Mouse (Mus musculus): ENCODE data around the gene Xrn2. TPM values are rescaled to one million over a fixed set of nuclear protein-coding genes. Genes with fewer than 3 reads are reported as not detected.

Xrn2 gene
- polyA plus RNA-seq, 1 experiment from 2014 or later: 62.3 TPM

DNA sequence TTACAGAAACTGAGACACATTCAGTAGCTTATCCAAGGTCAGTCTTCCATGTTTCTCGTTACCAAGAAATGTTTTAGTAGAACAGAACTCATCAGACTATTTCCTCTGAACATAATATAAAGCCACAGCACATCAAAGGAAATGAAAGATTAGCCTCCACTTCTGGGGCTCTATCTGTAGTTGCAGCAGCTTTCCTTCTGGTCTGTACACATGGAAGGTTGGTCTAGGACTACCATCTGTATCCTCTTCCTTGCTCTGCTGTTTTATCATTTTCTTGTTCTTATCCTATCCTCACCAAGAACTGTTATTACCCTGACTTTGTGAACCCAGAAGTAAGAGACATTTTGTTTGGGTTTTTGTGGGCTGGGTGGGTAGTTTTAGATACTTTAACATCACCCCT is 57.5 kb downstream of the Xrn2 start:
- WGBS: 82% methylated on average over 1 of the region's 1 CpGs
- Histone ChIP-seq H3K4me3 (ENCODE audit: low read depth, low read length) (no peak overlapping the region), H3K27ac (ENCODE audit: low read length) (no peak overlapping the region), H3K36me3 (ENCODE audit: insufficient read depth, low read length) (0 out of 2 replicates have a peak, but pooled peaks cover 13% of the 10 kb centered on the region), H3K9ac (replicated peaks; ENCODE audit: low read depth) (no peak overlapping the region), H3K9me3 (ENCODE audit: low read length) (no peaks in the 10 kb centered on the region), H3K4me2 (replicated peaks; ENCODE audit: low read depth, low read length) (no peak overlapping the region), H3K4me1 (ENCODE audit: insufficient read depth, low read depth, low read length) (no peaks in the 10 kb centered on the region), H3K27me3 (replicated peaks; ENCODE audit: insufficient read depth, low read length) (no peaks in the 10 kb centered on the region)
- TF ChIP-seq EP300 (IDR thresholded peaks at IDR 0.05) (no peak), CTCF (IDR thresholded peaks at IDR 0.05) (no peak)
- ATAC-seq: no peak
- DNase-seq (ENCODE audit: low spot score): no peak

DNA sequence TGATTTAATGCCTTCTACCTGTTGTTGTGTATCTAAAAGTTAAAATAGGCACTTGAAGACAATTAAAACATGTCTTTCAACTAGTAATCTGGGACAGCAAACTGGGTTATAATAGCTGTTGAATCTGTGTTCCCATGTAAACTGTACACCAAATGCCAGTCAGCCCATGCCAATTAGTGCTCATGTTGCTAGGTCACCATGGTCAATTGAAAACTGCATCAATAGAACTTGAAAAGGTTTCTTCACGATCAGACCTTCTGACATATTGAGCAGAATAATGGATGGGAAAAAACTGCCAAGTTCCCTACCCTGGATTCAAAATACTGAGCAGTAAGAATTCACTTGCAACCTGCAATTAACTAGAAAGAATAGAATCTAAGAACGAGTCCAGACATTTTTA is 61.2 kb downstream of the Xrn2 start:
- H3K4me1 ChIP-seq (ENCODE audit: insufficient read depth, low read depth, low read length): no peaks in the 10 kb centered on the region
- TF ChIP-seq CTCF (IDR thresholded peaks at IDR 0.05) (no peak), EP300 (IDR thresholded peaks at IDR 0.05) (no peak)
- H3K9ac ChIP-seq (replicated peaks; ENCODE audit: low read depth): no peak overlapping the region
- DNase-seq (ENCODE audit: low spot score): no peak
- 90% methylated on average over 2 of the region's 2 CpGs for WGBS
- ATAC-seq: no peak
- H3K27me3 ChIP-seq (replicated peaks; ENCODE audit: insufficient read depth, low read length): no peaks in the 10 kb centered on the region
- no peak overlapping the region for H3K4me3 ChIP-seq (ENCODE audit: low read depth, low read length)
- H3K36me3 ChIP-seq (ENCODE audit: insufficient read depth, low read length): 0 out of 2 replicates have a peak, but pooled peaks cover 17% of the 10 kb centered on the region
- no peak overlapping the region for H3K4me2 ChIP-seq (replicated peaks; ENCODE audit: low read depth, low read length)
- no peak overlapping the region for H3K27ac ChIP-seq (ENCODE audit: low read length)
- no peaks in the 10 kb centered on the region for H3K9me3 ChIP-seq (ENCODE audit: low read length)

DNA sequence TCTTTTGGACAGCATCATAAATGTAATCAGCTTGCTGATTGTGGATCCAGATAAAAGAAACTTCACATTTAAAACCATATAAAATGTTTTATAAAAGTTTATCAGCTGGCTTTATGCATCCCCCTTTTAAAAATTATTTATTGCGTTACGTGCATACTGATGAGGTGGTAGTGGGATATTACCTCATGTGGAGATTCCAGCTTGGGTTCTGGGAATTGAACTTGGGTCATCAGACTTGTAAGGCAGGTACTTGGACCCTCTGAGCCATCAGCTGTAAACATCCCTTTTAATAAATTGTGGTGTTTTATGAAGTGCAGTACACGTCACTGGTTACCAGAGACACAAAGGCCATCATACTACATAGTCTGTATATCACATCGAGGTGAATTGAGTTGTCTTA is 61.6 kb downstream of the Xrn2 start:
- H3K9me3 ChIP-seq (ENCODE audit: low read length): no peaks in the 10 kb centered on the region
- WGBS: 91% methylated on average over 4 of the region's 4 CpGs
- no peak overlapping the region for H3K27ac ChIP-seq (ENCODE audit: low read length)
- DNase-seq (ENCODE audit: low spot score) (no peak), ATAC-seq (no peak)
- H3K27me3 ChIP-seq (replicated peaks; ENCODE audit: insufficient read depth, low read length): no peaks in the 10 kb centered on the region
- no peaks in the 10 kb centered on the region for H3K4me1 ChIP-seq (ENCODE audit: insufficient read depth, low read depth, low read length)
- H3K4me2 ChIP-seq (replicated peaks; ENCODE audit: low read depth, low read length): no peak overlapping the region
- H3K36me3 ChIP-seq (ENCODE audit: insufficient read depth, low read length): 0 out of 2 replicates have a peak, but pooled peaks cover 17% of the 10 kb centered on the region
- H3K9ac ChIP-seq (replicated peaks; ENCODE audit: low read depth): no peak overlapping the region
- no peak overlapping the region for H3K4me3 ChIP-seq (ENCODE audit: low read depth, low read length)
- TF ChIP-seq CTCF (IDR thresholded peaks at IDR 0.05): no peak

DNA sequence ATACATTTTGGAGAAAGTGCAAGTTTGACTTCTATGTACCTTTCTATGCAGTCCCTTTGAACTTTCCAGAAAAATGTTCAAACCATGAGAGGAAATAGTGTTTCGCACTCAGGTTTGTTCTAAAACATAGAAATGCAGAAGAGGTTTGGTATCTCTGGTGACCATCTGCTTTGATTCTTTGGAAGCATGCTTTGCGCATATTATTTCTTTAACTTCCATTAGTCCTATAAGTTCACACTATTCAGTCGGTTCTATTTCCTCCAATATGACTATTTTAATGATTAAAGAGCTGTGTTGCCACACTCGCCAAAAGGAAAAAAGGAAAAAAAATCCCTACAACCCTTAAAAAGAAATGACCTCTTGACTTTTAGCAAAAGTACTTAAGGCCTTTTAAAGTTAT is 69.6 kb downstream of the Xrn2 start:
- no peak for ATAC-seq
- Histone ChIP-seq H3K4me3 (ENCODE audit: low read depth, low read length) (no peak overlapping the region), H3K27me3 (replicated peaks; ENCODE audit: insufficient read depth, low read length) (peaks cover 40% of the 10 kb centered on the region), H3K4me2 (replicated peaks; ENCODE audit: low read depth, low read length) (no peak overlapping the region), H3K4me1 (ENCODE audit: insufficient read depth, low read depth, low read length) (no peaks in the 10 kb centered on the region; the same call in 1 of the 2 replicates), H3K27ac (ENCODE audit: low read length) (no peak overlapping the region), H3K36me3 (ENCODE audit: insufficient read depth, low read length) (no peaks in the 10 kb centered on the region), H3K9ac (replicated peaks; ENCODE audit: low read depth) (no peak overlapping the region), H3K9me3 (ENCODE audit: low read length) (no peaks in the 10 kb centered on the region)
- no peak for DNase-seq (ENCODE audit: low spot score)
- TF ChIP-seq EP300 (IDR thresholded peaks at IDR 0.05): no peak
- no peak for TF ChIP-seq CTCF (IDR thresholded peaks at IDR 0.05)
- 67% methylated on average over 4 of the region's 4 CpGs for WGBS

DNA sequence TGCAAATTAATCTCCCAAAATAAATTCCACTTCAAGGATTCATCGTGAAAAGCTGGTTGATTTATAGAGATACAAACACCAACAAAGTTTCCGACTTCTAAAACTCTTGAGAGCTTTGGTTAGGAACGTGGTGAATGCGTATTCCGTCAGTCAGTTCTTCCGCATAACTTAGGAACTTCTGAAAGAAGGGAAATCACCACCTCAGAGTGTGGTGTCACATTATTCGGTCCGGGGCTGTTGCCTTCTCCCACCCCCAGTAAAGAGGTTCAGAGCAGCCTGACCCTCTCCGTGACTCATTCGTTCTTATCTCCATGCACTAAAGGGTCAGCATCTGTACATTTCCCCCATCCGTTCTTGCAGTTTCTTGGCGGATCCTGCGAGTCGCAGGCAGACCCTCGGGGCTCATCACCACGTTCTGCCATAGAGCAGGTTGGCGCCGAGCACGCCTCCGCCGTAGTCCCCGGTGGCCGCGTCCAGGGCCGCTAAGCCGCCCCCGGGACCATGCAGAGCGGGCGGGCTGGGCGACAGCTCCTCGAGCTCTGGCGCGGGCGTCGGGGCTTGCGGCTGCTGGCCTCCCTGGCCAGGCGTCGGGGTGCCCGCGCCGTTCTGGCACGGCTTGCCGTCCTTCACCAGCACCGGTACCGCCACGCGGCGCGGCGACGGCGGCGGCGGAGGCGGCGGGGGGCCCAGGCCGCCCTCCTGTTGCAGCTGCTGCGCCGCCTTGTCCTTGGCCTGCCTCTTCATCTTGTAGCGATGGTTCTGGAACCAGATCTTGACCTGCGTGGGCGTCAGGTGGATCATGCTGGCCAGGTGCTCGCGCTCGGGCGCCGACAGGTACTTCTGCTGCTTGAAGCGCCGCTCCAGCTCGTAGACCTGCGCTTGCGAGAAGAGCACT is 70.9 kb downstream of the Xrn2 start:
- DNase-seq (ENCODE audit: low spot score): peak; percentile 32

DNA sequence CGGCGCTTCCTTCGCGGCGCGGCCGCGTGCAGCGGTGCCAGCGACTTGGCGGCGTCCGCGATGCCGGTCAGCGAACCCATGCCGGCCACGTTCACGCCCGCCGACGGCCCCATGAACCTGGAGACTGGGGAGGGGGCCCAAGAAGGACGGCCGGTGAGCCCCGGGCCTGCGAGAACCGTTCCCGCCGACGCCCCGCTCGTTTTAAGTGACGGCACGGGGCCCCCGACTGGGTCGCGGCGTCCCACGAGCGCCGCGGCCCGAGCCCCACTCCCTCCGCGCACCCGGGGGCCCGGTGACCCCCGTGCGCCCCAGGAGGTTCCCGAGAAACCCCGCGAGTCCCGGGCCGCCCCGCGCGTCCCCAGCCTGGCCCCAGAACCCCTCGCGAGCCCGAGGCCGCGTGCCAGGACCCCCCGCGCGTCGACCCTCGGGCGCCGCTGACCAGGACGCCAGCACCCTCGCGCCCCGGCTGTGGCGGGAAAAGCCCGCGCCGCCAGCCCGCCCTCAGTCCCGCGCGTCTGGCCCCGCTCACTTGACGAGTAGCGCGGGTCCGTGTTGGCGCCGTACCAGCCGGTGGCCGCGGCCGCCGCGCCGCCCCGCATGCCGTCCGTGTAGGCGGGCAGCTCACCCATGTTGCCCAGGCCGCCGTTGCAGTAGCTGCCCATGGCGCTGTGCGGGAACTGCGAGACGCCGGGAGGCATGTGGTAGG is 71.7 kb downstream of the Xrn2 start:
- TF ChIP-seq CTCF (IDR thresholded peaks at IDR 0.05) (no peak), EP300 (IDR thresholded peaks at IDR 0.05) (no peak)
- H3K4me2 ChIP-seq (replicated peaks; ENCODE audit: low read depth, low read length): peak overlapping the region; percentile 66
- H3K36me3 ChIP-seq (ENCODE audit: insufficient read depth, low read length): no peaks in the 10 kb centered on the region
- no peak overlapping the region for H3K9ac ChIP-seq (replicated peaks; ENCODE audit: low read depth)
- peak overlapping the region; percentile 46 for H3K4me3 ChIP-seq (ENCODE audit: low read depth, low read length)
- DNase-seq (ENCODE audit: low spot score): no peak
- no peaks in the 10 kb centered on the region for H3K9me3 ChIP-seq (ENCODE audit: low read length)
- WGBS: 2% methylated on average over 56 of the region's 106 CpGs
- no peaks in the 10 kb centered on the region; the same call in 1 of the 2 replicates for H3K4me1 ChIP-seq (ENCODE audit: insufficient read depth, low read depth, low read length)
- H3K27me3 ChIP-seq (replicated peaks; ENCODE audit: insufficient read depth, low read length): peaks cover 44% of the 10 kb centered on the region
- ATAC-seq: peak; percentile 57
- no peak overlapping the region for H3K27ac ChIP-seq (ENCODE audit: low read length)

More for the DNA sequence above, 70.9 kb downstream of the Xrn2 start:
- Histone ChIP-seq H3K4me1 (ENCODE audit: insufficient read depth, low read depth, low read length) (no peaks in the 10 kb centered on the region; the same call in 1 of the 2 replicates), H3K36me3 (ENCODE audit: insufficient read depth, low read length) (no peaks in the 10 kb centered on the region), H3K4me2 (replicated peaks; ENCODE audit: low read depth, low read length) (peak overlapping the region; percentile 66), H3K9ac (replicated peaks; ENCODE audit: low read depth) (no peak overlapping the region), H3K27me3 (replicated peaks; ENCODE audit: insufficient read depth, low read length) (peaks cover 44% of the 10 kb centered on the region), H3K9me3 (ENCODE audit: low read length) (no peaks in the 10 kb centered on the region), H3K4me3 (ENCODE audit: low read depth, low read length) (peak overlapping the region; percentile 46), H3K27ac (ENCODE audit: low read length) (no peak overlapping the region)
- ATAC-seq: peak; percentile 40; the same call in 1 of the 2 replicates
- 1% methylated on average over 68 of the region's 72 CpGs for WGBS
- TF ChIP-seq CTCF (IDR thresholded peaks at IDR 0.05): no peak
- TF ChIP-seq EP300 (IDR thresholded peaks at IDR 0.05): no peak

Data from lung, postnatal 0 days (tissue).